Mouse (Mus musculus): Measurements from ENCODE around the gene R3hdml. TPM values are rescaled to one million over a fixed set of nuclear protein-coding genes. Genes with fewer than 3 reads are reported as not detected.

Gene R3hdml
- polyA plus RNA-seq, 1 experiment, result not detected

DNA sequence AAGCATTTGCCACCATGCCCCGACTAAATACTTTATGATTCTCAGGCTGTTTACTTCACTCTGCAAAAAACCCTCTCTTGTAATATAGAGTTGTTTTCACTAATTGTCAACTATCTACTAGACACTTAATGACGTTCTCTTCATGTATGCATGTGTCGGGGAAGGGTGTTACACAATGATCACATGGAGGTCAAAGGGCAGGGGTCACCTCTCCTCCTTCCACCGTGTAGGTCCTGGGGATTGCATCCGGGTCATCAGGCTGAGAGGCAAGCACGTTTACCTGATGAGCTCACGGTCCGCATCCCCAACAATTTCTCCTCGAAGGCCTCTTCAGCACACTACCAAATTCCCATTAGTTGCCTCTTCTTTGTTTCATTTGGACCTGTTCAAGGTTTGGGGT lies 41.1 kb downstream of the R3hdml start:
- no peak for TF ChIP-seq CTCF (IDR thresholded peaks at IDR 0.05; ENCODE audit: borderline replicate concordance, insufficient read depth, low read length)
- no peak for TF ChIP-seq POLR2A (IDR thresholded peaks at IDR 0.05; ENCODE audit: low read depth, low read length)
- H3K27ac ChIP-seq (ENCODE audit: insufficient read depth, low read length), result no peak overlapping the region
- H3K4me1 ChIP-seq (ENCODE audit: control insufficient read depth, insufficient read depth, low read length), result no peaks in the 10 kb centered on the region
- H3K4me3 ChIP-seq (ENCODE audit: insufficient read depth, low read length), result no peak overlapping the region

DNA sequence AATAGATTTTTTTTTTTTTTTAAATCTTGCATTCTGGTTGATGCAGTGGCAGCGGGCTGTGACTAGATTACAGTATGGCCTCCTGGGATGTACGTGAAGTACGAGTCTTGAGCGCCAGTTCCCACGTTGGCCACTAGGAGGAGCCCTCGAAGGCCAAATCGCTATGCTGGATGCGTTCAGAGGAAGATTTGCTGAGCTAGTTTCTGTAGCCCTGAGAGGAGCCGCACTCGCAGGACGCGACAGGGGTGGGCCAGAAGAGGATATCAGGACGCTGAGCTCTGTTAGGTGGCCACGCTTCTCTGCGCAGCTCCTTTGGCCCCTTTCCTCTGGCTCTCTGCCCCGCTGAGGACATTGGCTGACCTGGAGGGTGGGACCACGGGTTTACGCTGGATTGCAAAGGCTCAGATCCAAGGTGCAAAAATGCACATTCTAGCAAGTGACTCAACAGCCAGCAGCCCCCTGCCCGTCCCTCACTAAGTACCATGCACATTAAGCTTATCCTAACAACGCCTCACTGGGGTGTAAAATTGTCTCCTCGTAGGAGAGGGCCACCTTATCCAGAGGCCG lies 42.9 kb downstream of the R3hdml start:
- Histone ChIP-seq H3K27ac (ENCODE audit: insufficient read depth, low read length) (no peak overlapping the region), H3K4me1 (ENCODE audit: control insufficient read depth, insufficient read depth, low read length) (no peaks in the 10 kb centered on the region), H3K4me3 (ENCODE audit: insufficient read depth, low read length) (no peak overlapping the region)
- TF ChIP-seq POLR2A (IDR thresholded peaks at IDR 0.05; ENCODE audit: low read depth, low read length), result no peak
- peak; percentile 96 for TF ChIP-seq CTCF (IDR thresholded peaks at IDR 0.05; ENCODE audit: borderline replicate concordance, insufficient read depth, low read length)

DNA sequence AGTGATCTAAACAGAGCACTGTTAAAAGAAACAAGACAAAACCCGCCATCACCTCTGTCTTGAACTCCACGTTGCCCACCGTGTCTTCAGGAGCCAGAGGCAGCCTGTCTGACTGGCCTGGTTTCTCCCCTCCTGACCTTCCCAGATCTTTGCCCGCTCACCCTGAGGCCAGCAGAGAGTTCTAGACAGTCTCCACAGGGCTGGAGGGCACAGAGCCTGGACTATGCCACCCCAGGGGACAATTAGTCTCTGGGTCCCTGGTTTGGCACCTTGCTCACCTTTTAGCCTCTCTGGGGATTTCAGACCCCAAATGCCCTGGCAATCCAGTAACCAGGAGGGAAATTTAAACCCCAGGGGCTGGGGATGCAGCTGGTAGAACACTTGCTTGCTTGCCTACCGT lies 45.3 kb downstream of the R3hdml start:
- no peak overlapping the region for H3K4me3 ChIP-seq (ENCODE audit: insufficient read depth, low read length)
- H3K4me1 ChIP-seq (ENCODE audit: control insufficient read depth, insufficient read depth, low read length), result no peaks in the 10 kb centered on the region
- TF ChIP-seq CTCF (IDR thresholded peaks at IDR 0.05; ENCODE audit: borderline replicate concordance, insufficient read depth, low read length) (no peak), POLR2A (IDR thresholded peaks at IDR 0.05; ENCODE audit: low read depth, low read length) (no peak)
- no peak overlapping the region for H3K27ac ChIP-seq (ENCODE audit: insufficient read depth, low read length)

DNA sequence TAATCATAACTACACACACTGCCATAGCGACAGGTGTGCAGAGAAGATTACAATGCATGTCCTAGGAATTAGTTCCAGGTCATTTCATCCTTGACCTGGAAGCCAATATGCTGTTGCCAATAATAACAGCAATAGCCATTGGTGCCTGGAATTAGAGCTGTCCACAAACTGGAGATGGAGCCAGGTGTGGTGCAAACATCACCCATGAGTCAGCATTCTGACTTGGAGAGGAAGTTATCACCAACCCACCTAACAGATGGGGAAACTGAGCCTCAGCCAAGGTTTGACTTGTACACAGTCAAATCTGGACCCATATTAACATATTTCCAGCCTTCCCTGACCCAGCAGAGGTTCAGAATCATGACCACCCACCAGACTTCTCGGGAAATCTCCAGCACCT lies 46.3 kb downstream of the R3hdml start:
- TF ChIP-seq CTCF (IDR thresholded peaks at IDR 0.05; ENCODE audit: borderline replicate concordance, insufficient read depth, low read length), result no peak
- Histone ChIP-seq H3K4me1 (ENCODE audit: control insufficient read depth, insufficient read depth, low read length) (no peaks in the 10 kb centered on the region), H3K27ac (ENCODE audit: insufficient read depth, low read length) (no peak overlapping the region)

DNA sequence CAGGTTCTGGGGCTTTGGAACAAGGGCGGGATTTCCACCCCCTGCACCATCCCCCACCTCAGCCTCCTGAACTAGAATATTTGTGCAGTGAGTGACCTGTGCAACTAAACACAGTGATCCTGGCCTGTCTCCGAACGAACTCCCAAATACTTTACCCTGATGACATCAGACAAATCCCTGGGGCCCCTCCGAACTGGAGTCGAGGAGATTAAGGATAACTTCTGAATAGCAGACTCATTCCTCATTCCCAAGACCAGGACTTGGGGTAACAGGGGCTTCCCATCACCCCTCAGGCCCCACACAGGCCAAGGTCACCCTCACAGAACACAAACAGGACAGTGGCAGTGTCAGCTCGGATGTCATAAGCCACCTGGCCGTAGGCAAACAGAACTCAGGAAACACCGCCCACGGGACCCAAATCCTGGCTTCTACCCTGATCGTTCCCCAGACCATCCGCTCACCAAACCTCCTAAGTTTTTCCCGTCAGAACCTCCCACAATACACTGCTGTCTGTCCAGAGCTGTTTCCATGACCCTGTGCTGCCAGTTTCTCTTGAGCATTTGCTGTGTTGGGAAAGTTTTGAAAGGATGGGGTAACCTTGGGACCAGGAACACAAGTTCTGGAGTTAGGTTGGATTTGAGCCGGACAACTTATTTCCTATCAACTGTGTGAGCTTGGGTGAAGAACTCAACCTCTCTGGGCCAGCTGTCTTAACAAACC lies 47.4 kb downstream of the R3hdml start:
- H3K4me1 ChIP-seq (ENCODE audit: control insufficient read depth, insufficient read depth, low read length), result no peaks in the 10 kb centered on the region
- H3K4me3 ChIP-seq (ENCODE audit: insufficient read depth, low read length), result no peak overlapping the region
- TF ChIP-seq CTCF (IDR thresholded peaks at IDR 0.05; ENCODE audit: borderline replicate concordance, insufficient read depth, low read length) (no peak), POLR2A (IDR thresholded peaks at IDR 0.05; ENCODE audit: low read depth, low read length) (no peak)
- no peak overlapping the region for H3K27ac ChIP-seq (ENCODE audit: insufficient read depth, low read length)

More for the DNA sequence above, 46.3 kb downstream of the R3hdml start:
- H3K4me3 ChIP-seq (ENCODE audit: insufficient read depth, low read length), result no peak overlapping the region

DNA sequence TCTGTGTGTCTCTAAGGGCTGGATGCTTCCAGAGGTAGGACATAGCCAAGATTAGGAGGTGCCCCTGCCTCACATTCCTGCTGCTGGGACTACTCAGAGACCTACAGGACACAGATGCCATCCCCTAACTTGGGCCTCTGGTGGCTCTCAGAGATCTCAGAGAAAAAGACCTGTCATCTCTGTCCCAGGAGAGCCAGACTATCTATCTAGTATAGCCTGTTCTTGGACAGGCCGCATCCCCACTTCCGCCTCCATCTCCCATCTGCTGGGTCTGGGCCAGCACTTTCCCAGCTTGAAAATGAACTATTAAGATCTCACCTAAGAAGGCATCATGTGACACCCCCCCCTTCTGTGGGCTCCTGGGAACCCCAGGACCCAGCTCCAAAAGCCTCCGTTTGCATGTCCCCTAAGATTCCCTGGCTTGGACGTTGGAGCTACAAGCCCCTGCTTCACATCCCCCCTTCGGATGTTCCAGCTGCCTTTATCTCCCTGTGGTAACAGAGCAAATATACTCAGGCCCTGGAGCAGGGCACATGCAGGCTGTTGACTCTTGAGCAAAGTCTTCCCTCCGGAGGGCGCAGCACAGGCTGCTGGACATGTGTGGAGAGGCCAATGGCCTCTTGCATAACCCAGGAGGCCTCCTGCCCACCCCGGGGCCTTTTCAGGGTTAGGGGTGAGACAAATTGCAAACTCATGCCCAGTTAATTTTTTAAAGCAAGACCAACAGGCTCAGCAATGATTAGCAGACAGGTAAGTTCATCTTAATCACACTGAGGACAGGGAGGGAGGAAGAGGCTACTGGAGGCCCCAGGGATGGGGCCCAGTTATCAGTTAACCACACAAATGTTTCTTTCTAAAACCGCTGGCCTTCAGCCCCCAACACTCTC lies 48.4 kb downstream of the R3hdml start:
- Histone ChIP-seq H3K4me3 (ENCODE audit: insufficient read depth, low read length) (no peak overlapping the region), H3K27ac (ENCODE audit: insufficient read depth, low read length) (no peak overlapping the region), H3K4me1 (ENCODE audit: control insufficient read depth, insufficient read depth, low read length) (no peaks in the 10 kb centered on the region)
- TF ChIP-seq CTCF (IDR thresholded peaks at IDR 0.05; ENCODE audit: borderline replicate concordance, insufficient read depth, low read length), result no peak
- no peak for TF ChIP-seq POLR2A (IDR thresholded peaks at IDR 0.05; ENCODE audit: low read depth, low read length)

DNA sequence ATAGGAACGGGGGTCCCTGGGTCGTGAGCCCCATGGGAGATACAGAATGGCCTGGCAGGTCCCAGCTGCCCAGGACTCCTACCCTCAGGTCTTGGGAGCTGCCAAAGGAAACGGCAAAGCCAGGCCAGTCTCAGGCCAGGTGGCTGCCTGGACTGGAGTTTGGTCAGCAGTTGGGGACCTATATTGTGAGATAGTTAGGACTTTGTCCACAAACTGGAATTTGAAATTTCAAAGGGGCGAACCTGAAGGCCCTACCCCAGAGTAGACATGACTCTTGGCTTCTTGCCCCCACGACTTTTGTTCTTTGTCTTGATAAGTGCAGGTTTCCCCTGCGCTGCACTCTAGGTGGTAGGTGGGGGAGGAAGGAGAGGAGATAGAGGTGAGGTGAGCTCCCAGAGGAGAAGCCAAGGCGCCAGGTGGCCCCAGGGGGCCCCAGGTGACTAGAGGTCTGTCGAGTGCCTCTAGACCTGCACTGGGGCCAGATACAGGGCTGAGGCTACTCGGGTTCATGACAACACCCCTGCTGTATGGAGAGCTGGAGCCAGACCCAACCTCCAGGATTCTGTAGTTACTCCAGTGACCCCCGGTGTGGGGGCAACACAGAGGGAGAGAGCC lies 49.6 kb downstream of the R3hdml start:
- no peak overlapping the region for H3K27ac ChIP-seq (ENCODE audit: insufficient read depth, low read length)
- TF ChIP-seq POLR2A (IDR thresholded peaks at IDR 0.05; ENCODE audit: low read depth, low read length) (no peak), CTCF (IDR thresholded peaks at IDR 0.05; ENCODE audit: borderline replicate concordance, insufficient read depth, low read length) (no peak)
- no peaks in the 10 kb centered on the region for H3K4me1 ChIP-seq (ENCODE audit: control insufficient read depth, insufficient read depth, low read length)
- H3K4me3 ChIP-seq (ENCODE audit: insufficient read depth, low read length), result no peak overlapping the region

DNA sequence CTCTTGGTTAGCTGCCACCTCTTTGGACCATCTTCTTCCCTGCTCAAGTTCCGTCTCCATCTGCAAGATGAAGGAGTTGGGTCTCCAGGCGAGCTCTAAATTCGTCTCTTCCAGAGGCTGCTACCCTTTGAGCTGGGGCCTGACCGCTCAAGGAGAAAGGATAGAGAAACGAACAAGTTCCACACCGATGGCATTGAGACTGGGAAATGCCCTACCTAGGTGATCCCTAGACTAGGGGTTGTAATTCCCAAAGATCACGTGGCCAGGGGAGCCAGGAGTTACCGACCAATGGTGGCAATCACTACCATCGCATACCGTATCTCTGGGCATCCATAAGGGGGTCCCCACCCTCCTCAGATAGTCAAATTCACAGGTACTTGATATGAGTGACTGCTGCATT lies 50.6 kb downstream of the R3hdml start:
- Histone ChIP-seq H3K27ac (ENCODE audit: insufficient read depth, low read length) (no peak overlapping the region), H3K4me1 (ENCODE audit: control insufficient read depth, insufficient read depth, low read length) (no peaks in the 10 kb centered on the region), H3K4me3 (ENCODE audit: insufficient read depth, low read length) (no peak overlapping the region)
- TF ChIP-seq CTCF (IDR thresholded peaks at IDR 0.05; ENCODE audit: borderline replicate concordance, insufficient read depth, low read length) (no peak), POLR2A (IDR thresholded peaks at IDR 0.05; ENCODE audit: low read depth, low read length) (no peak)

DNA sequence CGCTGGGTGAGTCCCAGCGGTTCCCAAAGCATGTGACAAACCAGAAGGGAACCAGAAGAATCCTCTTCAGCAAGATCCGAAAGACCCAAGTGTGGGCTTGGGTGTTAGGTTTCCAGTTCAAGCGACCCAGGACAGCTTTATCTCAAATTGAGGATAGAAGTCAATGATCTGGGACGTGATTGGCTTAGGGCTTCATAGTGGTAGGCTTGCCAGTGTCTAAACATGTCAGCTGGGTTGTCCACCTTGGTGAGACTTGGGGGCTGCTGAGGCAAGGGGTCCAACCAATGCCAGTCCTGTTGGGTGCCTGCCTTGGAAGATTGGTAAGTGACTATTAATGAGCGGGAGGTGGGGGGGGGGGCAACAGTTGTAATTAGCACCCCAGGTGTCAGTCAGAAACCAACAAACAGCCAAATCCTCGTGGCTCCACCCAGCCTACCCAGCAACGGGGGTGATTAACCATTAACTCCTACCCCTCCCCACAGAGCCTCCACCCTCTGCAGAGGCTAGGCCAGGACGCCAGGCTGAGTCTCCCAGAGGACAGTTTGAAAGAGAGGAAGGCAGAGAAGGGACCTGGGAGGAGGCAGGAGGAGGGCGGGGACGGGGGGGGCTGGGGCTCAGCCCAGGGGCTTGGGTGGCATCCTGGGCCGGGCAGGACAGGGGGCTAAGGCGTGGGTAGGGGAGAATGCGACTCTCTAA lies 54.7 kb downstream of the R3hdml start:
- H3K27ac ChIP-seq (ENCODE audit: insufficient read depth, low read length), result no peak overlapping the region
- TF ChIP-seq CTCF (IDR thresholded peaks at IDR 0.05; ENCODE audit: borderline replicate concordance, insufficient read depth, low read length), result no peak
- TF ChIP-seq POLR2A (IDR thresholded peaks at IDR 0.05; ENCODE audit: low read depth, low read length), result no peak
- H3K4me1 ChIP-seq (ENCODE audit: control insufficient read depth, insufficient read depth, low read length), result no peaks in the 10 kb centered on the region
- H3K4me3 ChIP-seq (ENCODE audit: insufficient read depth, low read length), result no peak overlapping the region
